Mouse (Mus musculus): Measurements from ENCODE around the gene Arpc1a.

Arpc1a gene

DNA sequence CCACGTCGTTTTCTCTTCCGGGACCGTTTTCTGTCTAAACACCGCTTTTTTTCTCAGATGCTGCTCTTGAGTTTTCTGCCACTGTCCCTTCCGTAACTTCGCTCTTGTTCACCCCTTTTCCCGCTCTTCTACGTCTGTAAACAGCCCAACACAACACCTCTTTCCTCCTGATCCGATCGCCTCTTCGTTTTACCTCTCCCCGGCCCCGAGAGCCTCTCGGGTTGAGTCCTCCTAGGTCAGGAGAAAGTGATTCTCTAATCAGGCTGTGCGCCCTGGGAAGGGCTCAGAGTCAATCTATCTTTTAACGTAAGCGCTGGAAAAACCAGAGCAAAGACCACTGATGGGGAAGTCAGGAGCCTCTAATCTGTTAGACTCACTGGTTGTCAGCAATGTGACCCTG, 57.0 kb downstream of the Arpc1a start:
- no peak for DNase-seq (ENCODE audit: low spot score)

DNA sequence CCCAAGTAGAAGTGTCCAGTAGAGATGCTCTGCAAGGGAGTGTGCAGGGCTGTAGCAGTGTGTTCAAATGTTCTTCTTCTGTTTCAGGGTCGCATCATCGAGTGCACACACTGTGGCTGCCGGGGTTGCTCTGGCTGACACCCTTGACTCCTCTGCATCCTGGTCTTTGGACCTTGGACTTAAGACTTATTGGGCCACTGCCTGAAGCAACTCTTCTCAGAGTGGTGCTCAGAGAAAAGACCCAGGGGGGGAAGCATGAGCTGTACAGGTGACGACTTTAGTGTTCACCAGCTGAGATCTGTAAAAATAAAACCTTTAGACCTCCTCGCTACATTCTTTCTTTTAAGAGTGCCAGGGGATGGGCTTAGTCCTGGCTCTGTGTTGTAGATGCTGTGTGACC, 64.1 kb downstream of the Arpc1a start:
- DNase-seq (ENCODE audit: low spot score): no peak

DNA sequence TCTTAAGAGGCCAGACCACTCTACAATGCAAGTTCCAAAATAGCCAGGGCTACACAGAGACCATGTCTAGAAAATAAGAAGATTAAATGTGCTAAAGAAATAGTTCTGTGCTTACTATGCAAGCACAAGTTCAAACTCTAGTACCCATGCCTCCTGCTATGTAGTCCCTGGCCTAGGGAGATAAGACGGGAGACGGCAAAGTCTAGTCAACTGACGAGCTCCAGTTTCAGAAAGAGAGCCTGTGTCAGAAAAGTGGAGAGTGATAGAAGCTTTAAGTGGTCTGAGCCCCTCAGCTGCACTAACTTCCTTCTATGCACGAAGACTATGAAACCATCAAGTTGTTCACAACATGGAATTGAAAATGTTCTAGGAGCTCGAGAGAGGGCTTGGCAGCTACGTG, 65.7 kb downstream of the Arpc1a start:
- DNase-seq (ENCODE audit: low spot score): no peak

DNA sequence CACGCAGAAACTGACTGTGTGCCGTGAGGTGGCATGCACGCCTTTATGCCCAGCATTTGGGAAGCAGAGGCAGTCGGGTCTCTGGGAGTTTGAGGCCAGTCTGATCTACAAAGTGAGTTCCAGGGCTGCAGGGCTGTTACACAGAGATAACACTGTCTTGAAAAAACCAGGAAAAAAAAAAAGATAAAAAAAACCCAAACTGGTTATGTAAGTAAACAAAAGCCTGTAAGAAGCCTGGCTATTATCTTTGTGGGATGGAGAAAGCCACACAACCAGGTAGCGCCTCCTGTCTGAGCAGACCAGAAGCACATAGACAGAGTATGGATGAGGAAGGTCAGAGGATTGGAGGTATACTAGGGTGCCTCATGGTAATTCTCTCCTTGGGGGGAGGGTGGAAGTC, 69.1 kb downstream of the Arpc1a start:
- DNase-seq (ENCODE audit: low spot score): no peak

All from embryo, embryonic 10 days (tissue).